Mouse (Mus musculus): Measurements from ENCODE around the gene Vwa7.
A peak's percentile ranks its signal among the peaks of the same experiment; 100 is the strongest.

Gene Vwa7

GRCm38 (mm10) chr17:35045807-35046680 is 29.7 kb downstream of the Vwa7 start:
- no peak for DNase-seq (ENCODE audit: low spot score)

- peak; percentile 96 for DNase-seq (ENCODE audit: low spot score)
Measured at GRCm38 (mm10) chr17:35046681-35047455, 30.5 kb downstream of the Vwa7 start, which contains the start of gene Msh5. TSS of gene Msh5 (minus strand) at chr17:35046745.

- DNase-seq (ENCODE audit: low spot score): no peak
Measured at GRCm38 (mm10) chr17:35047688-35048087, 31.3 kb downstream of the Vwa7 start.

- no peak for DNase-seq (ENCODE audit: low spot score)
Measured at GRCm38 (mm10) chr17:35048149-35048931, 32.0 kb downstream of the Vwa7 start.

GRCm38 (mm10) chr17:35048932-35049440 is 32.6 kb downstream of the Vwa7 start:
- DNase-seq (ENCODE audit: low spot score): no peak

- no peak for DNase-seq (ENCODE audit: low spot score)
Measured at GRCm38 (mm10) chr17:35049561-35050016, 33.2 kb downstream of the Vwa7 start, which contains the start of gene Clic1. TSS of gene Clic1 (plus strand) at chr17:35049966.

- DNase-seq (ENCODE audit: low spot score): peak; percentile 60
Measured at GRCm38 (mm10) chr17:35050126-35050750, 33.9 kb downstream of the Vwa7 start.

GRCm38 (mm10) chr17:35051156-35052086 is 35.0 kb downstream of the Vwa7 start:
- DNase-seq (ENCODE audit: low spot score): peak; percentile 61

GRCm38 (mm10) chr17:35052271-35052798 is 36.0 kb downstream of the Vwa7 start:
- no peak for DNase-seq (ENCODE audit: low spot score)

GRCm38 (mm10) chr17:35055691-35056495 is 39.5 kb downstream of the Vwa7 start:
- no peak for DNase-seq (ENCODE audit: low spot score)

GRCm38 (mm10) chr17:35057090-35057489 is 40.7 kb downstream of the Vwa7 start:
- DNase-seq (ENCODE audit: low spot score): no peak

GRCm38 (mm10) chr17:35058316-35058715 is 41.9 kb downstream of the Vwa7 start:
- no peak for DNase-seq (ENCODE audit: low spot score)

- peak; percentile 78 for DNase-seq (ENCODE audit: low spot score)
Measured at GRCm38 (mm10) chr17:35058911-35059892, 42.8 kb downstream of the Vwa7 start, which contains the start of gene Ddah2. TSS of gene Ddah2 (plus strand) at chr17:35059035.

- no peak for DNase-seq (ENCODE audit: low spot score)
Measured at GRCm38 (mm10) chr17:35060071-35060470, 43.7 kb downstream of the Vwa7 start.

GRCm38 (mm10) chr17:35060737-35061297 is 44.4 kb downstream of the Vwa7 start:
- DNase-seq (ENCODE audit: low spot score): no peak

- DNase-seq (ENCODE audit: low spot score): no peak
Measured at GRCm38 (mm10) chr17:35061299-35061698, 44.9 kb downstream of the Vwa7 start.

GRCm38 (mm10) chr17:35063466-35063865 is 47.1 kb downstream of the Vwa7 start:
- no peak for DNase-seq (ENCODE audit: low spot score)

Data from ovary, adult 18-20 months (tissue).